Mouse (Mus musculus): ENCODE measurements around the gene Dbil5. TPM values are rescaled to one million over a fixed set of nuclear protein-coding genes. Genes with fewer than 3 reads are reported as not detected.

Dbil5 gene
- polyA plus RNA-seq, 1 experiment from 2014 or later: 1.2 TPM

GRCm38 (mm10) chr11:76261224-76261623 lies 43.8 kb downstream of the Dbil5 start:
- Histone ChIP-seq H3K27me3 (replicated peaks) (no peaks in the 10 kb centered on the region), H3K27ac (0 out of 2 replicates have a peak overlapping the region, but pooled peaks have one; percentile 55), H3K36me3 (peaks cover 12% of the 10 kb centered on the region; the same call in 1 of the 2 replicates), H3K9ac (no peak overlapping the region), H3K9me3 (no peaks in the 10 kb centered on the region), H3K4me3 (no peak overlapping the region), H3K4me1 (peaks cover 54% of the 10 kb centered on the region), H3K4me2 (replicated peaks) (no peak overlapping the region)
- ATAC-seq (ENCODE audit: low FRiP score, low read depth): no peak
- 76% methylated on average over 12 of the region's 12 CpGs for WGBS

GRCm38 (mm10) chr11:76262611-76263351 lies 45.4 kb downstream of the Dbil5 start:
- peaks cover 12% of the 10 kb centered on the region for H3K36me3 ChIP-seq
- H3K4me3 ChIP-seq: no peak overlapping the region
- peak overlapping the region; percentile 67 for H3K27ac ChIP-seq
- H3K9ac ChIP-seq: peak overlapping the region; percentile 36; the same call in 1 of the 2 replicates
- H3K4me2 ChIP-seq (replicated peaks): peak overlapping the region; percentile 45
- peak; percentile 54 for ATAC-seq (ENCODE audit: low FRiP score, low read depth)
- no peaks in the 10 kb centered on the region for H3K9me3 ChIP-seq
- WGBS: 5% methylated on average over 19 of the region's 19 CpGs
- H3K4me1 ChIP-seq: peaks cover 65% of the 10 kb centered on the region
- no peaks in the 10 kb centered on the region for H3K27me3 ChIP-seq (replicated peaks)

- Histone ChIP-seq H3K27me3 (replicated peaks) (no peaks in the 10 kb centered on the region), H3K9me3 (no peaks in the 10 kb centered on the region), H3K4me2 (replicated peaks) (peak overlapping the region; percentile 16; the same call in 1 of the 2 replicates), H3K4me3 (no peak overlapping the region), H3K36me3 (peaks cover 23% of the 10 kb centered on the region), H3K4me1 (peaks cover 43% of the 10 kb centered on the region), H3K9ac (peak overlapping the region; percentile 3; the same call in 1 of the 2 replicates), H3K27ac (peak overlapping the region; percentile 58)
- WGBS: 26% methylated on average over 7 of the region's 7 CpGs
- ATAC-seq (ENCODE audit: low FRiP score, low read depth): 0 out of 2 replicates have a peak, but pooled peaks have one; percentile 8
Measured at GRCm38 (mm10) chr11:76267550-76267949, 50.1 kb downstream of the Dbil5 start.

- 22% methylated on average over 5 of the region's 5 CpGs for WGBS
- H3K36me3 ChIP-seq: peaks cover 23% of the 10 kb centered on the region
- H3K9ac ChIP-seq: peak overlapping the region; percentile 3; the same call in 1 of the 2 replicates
- peaks cover 38% of the 10 kb centered on the region for H3K4me1 ChIP-seq
- H3K4me2 ChIP-seq (replicated peaks): peak overlapping the region; percentile 16; the same call in 1 of the 2 replicates
- H3K27ac ChIP-seq: peak overlapping the region; percentile 58
- no peaks in the 10 kb centered on the region for H3K27me3 ChIP-seq (replicated peaks)
- ATAC-seq (ENCODE audit: low FRiP score, low read depth): peak; percentile 59; the same call in 1 of the 2 replicates
- H3K9me3 ChIP-seq: no peaks in the 10 kb centered on the region
- no peak overlapping the region for H3K4me3 ChIP-seq
Measured at GRCm38 (mm10) chr11:76268001-76268459, 50.6 kb downstream of the Dbil5 start.

Other genes with a start within 250 kb of the Dbil5 start
- 0.28 TPM in 1 of 2 replicates, not detected in the other for gene 1700016K19Rik, start 217.7 kb upstream of the Dbil5 start, polyA plus RNA-seq (2016; fragmentation: Nextera tagmentation; extraction: Ambion mirVana)
- 23.0 and 23.6 TPM in 2 replicates for gene Rflnb, start 189.8 kb upstream of the Dbil5 start, polyA plus RNA-seq (2016; fragmentation: Nextera tagmentation; extraction: Ambion mirVana)
- 61.7 and 62.2 TPM in 2 replicates for gene Vps53, start 38.0 kb upstream of the Dbil5 start, polyA plus RNA-seq (2016; fragmentation: Nextera tagmentation; extraction: Ambion mirVana)
- gene Fam57a, start 37.9 kb upstream of the Dbil5 start, polyA plus RNA-seq (2016; fragmentation: Nextera tagmentation; extraction: Ambion mirVana): 30.4 and 30.6 TPM in 2 replicates
- 22.1 and 28.6 TPM in 2 replicates for gene Gemin4, start 56 bp downstream of the Dbil5 start, polyA plus RNA-seq (2016; fragmentation: Nextera tagmentation; extraction: Ambion mirVana)
- gene Mrm3, start 26.1 kb downstream of the Dbil5 start, polyA plus RNA-seq (2016; fragmentation: Nextera tagmentation; extraction: Ambion mirVana): 17.1 and 18.7 TPM in 2 replicates
- gene Glod4, start 26.1 kb downstream of the Dbil5 start, polyA plus RNA-seq (2016; fragmentation: Nextera tagmentation; extraction: Ambion mirVana): 111 TPM in 2 replicates
- 64.1 and 64.4 TPM in 2 replicates for gene Nxn, start 181.5 kb downstream of the Dbil5 start, polyA plus RNA-seq (2016; fragmentation: Nextera tagmentation; extraction: Ambion mirVana)
- 120 and 132 TPM in 2 replicates for gene Timm22, start 189.3 kb downstream of the Dbil5 start, polyA plus RNA-seq (2016; fragmentation: Nextera tagmentation; extraction: Ambion mirVana)